Mouse (Mus musculus) spleen, adult 18-20 months (tissue): ENCODE results near the gene Arid3b.

Experiments
- DNase-seq, 2 experiments: peaks; one replicate each; pipeline ENCODE4 v3.0.0; 2022; ENCODE audit warnings: mixed read lengths in 2 of 2

The Arid3b gene

DNA sequence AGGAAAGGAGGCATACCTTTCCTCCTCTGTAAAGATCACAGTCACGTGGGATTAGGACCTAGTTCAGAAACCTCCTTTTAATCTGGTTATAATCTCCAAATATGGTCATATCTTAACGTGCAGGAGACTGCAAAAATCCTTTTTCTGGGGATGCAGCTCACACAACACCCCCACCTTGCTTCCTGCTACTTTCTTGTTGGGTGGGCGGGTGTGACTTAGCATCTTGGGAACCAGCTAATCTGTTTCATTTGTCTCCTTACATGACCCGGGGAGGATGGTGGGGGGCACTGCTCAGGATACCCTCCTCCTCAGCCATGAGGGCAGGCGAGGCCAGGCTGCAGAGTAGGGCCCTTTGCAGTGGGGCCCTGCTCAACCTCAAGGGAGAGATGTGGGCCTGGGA lies 61.6 kb downstream of the Arid3b start:
- DNase-seq = no peak

DNA sequence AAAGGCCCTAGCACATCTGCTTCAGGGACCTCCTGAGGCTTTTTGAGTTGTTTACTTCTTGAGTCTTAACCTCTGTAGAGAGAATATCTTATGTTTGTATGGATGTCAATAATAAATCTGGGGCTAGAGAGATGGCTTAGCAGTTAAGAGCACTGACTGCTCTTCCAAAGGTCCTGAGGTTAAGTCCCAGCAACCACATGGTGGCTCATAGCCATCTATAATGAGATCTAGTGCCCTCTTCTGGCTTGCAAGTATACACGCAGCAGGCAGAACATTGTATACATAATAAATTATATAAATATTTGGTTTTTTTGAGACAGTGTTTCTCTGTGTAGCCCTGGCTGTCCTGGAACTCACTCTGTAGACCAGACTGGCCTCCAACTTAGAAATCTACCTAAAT lies 62.4 kb downstream of the Arid3b start:
- DNase-seq = no peak

DNA sequence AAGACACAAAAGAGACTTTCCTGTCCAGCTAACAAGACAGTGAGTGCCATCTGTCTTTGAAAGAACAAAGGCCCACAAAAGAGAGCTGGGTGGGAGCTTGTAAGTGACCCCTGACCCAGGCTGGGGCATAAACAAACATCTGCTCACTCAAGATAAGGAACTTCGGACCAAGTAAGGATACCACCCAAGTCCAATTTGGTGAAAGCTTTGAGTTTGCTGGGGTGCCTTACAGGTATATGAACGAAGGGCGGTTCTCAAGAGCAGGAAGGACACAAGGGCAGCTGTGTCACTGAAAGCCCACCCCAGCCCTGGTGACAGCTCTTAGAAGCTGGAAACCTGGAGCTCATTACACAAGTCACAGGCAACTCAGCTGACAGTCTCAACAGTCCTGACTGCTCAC lies 62.8 kb downstream of the Arid3b start:
- DNase-seq = no peak

DNA sequence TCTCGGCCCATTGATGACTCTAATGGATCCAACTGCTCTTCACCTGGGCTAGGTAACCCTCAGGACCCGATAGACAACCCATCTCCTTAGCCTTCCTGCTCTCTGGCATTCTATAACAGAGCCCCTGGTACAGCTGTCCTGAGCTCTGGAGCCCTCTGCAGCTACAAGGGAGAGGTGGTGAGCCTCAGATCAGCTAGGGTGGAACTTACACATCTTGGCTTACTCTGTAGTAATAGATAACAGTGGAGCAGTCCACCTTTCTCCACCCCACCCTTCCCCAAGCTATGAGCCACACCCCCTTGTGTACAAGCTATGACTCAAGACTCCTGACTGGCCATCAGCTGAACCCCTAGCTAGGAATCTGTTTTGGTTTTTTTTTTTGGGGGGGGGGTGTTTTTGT lies 65.8 kb downstream of the Arid3b start:
- DNase-seq = no peak

DNA sequence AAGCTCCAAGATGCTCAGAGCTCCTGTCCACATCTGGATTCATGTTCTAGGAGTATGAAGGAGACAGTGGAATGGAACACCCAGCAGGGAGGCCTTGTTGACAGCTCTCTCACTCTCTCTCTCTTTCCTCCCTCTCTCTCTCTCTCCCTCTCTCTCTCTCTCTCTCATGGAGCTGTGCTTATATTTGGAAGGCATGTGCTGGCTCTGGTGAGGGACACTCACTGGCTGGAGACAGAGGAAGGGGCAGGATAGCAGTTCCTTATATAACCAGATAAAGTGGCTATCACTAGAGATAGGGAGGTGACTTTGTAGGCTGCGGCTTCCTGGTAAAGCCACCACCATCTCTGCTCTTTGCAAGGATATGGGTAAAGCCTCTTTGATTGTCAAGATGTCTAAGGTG lies 66.4 kb downstream of the Arid3b start:
- DNase-seq = no peak

DNA sequence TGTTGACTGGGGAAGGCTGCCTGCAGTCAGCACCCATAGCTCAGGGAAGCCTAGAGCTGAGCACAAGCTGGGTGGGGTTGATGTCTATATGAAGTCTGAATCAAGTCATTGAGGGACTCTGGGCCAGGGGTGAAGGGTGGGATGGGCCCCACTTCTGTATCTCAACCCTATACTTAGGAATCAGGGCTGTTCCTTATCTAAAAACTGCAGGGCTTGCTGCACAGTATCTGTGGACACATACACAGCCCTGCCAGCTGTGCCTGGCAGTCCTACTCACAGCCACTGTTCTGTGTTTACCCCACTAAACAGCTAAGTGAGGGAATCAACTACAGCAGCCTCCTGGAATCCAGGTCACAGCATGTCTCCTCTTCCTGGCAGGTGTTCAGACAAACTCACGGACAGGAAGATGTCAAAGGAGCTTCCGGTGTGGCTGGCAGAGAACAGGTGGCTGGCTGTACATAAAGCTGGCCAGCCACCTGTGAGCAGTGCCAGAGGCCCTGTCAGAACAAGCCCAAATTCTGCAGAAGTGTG lies 67.0 kb downstream of the Arid3b start:
- no peak for DNase-seq

DNA sequence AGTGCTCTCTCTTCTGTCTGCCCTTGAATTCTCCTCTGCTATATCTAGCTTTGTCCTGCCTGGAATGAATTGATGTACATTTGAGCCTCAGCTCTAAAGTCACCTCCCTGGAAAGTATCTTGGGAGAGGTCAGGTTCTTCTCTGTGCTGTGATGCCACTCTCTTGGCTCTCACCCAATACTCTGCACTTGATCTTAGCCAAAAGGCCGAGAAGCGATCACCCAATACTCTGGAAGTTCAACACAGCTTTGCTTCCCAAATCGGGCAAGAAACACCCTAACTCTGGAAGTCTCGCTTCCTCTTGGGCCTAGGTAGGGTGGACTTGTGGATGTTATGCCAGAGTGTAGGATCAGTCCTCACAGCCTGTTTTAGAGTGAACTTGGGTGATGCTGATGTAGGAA lies 69.4 kb downstream of the Arid3b start:
- no peak for DNase-seq

DNA sequence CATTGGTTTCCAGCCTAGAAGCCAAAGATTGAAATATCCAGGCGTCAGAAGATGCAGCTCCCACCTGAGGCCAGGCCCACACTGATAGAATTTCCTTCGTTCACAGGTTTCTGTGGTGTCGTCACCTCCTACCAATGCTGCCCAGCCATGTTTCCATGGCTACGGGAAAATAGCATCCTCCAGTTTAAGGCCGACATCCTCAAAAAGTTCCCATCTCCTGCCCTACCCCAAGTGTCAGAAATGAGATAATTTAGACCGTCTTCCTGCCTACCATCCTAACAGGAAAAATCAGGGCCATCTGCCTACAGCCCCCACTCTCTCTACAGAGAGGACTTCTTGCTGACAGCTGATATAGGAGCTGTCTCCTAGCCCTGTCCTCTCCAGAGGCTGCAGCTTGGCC lies 70.2 kb downstream of the Arid3b start:
- DNase-seq = no peak

DNA sequence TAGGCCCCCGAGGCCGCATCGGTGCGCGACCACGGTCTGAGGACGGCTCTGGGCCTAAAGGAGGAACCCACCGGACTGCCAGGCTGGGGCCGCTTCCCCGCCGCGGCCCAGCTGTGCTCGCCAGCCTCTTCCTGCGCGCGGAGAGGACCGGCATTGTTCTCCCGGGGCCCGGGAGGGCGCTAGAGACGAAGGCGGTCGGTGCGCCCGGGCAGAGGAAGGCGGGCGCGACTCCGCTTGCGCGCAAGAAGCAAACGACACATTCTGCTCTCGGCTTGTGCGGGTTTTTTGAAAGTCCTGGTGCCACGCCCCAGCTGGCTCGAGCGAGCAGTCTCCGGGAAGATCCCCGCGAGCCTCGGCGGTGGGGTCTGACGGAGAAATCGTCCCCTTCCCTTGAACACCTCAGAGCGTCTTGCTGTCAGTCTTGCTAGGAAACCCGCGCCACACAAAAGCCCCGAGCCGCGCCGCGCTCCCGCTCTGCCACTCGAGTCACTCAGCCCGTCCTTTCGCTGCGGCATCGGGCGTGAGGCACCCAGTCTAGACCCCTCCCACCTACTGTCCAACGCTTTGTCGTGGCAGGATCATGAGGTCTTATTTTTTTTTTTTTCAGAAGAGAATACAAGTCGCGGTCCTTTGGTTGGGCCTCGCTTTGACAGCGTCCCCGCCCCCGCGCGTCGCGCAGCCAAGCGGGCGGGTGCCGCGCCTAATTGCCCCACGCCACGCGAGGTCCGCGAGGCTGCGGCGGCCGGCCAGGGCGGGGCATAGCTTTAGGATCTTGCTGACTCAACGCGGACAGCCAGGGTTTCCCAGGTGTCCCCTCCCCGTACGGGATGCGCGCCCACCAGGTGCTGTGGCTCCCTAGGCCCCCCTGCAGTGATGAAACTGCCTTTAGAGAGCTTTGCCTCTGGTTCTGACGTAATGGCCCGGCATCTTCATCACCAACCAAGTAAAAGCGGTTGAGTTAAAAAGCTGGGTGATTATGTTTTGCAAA lies 70.9 kb downstream of the Arid3b start, which contains the start of gene Clk3:
TSS of gene Clk3 (minus strand) at position 497 of the 988 bp plus-strand sequence.
- peak; percentile 45 to 56 for DNase-seq

DNA sequence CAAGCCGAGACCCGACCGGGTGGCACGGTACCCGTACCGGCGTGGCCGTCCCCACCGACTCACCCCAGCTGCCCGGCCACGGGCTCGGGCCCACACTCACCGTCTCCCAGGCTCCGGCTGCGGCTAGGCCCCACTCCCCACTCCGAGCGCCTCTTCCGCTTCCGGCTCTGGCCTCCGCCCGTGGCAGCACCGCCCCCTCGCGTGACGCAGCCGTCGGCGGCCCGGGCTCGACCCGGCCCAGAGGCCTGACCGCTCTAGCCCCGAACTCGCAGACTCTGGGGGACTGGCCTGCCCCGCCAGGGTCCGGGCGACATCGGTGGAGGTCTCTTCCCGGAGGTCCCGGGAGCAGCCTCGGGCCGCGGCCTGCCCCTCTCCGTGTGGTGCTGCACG lies 71.6 kb downstream of the Arid3b start:
- DNase-seq = peak; percentile 92 to 95

DNA sequence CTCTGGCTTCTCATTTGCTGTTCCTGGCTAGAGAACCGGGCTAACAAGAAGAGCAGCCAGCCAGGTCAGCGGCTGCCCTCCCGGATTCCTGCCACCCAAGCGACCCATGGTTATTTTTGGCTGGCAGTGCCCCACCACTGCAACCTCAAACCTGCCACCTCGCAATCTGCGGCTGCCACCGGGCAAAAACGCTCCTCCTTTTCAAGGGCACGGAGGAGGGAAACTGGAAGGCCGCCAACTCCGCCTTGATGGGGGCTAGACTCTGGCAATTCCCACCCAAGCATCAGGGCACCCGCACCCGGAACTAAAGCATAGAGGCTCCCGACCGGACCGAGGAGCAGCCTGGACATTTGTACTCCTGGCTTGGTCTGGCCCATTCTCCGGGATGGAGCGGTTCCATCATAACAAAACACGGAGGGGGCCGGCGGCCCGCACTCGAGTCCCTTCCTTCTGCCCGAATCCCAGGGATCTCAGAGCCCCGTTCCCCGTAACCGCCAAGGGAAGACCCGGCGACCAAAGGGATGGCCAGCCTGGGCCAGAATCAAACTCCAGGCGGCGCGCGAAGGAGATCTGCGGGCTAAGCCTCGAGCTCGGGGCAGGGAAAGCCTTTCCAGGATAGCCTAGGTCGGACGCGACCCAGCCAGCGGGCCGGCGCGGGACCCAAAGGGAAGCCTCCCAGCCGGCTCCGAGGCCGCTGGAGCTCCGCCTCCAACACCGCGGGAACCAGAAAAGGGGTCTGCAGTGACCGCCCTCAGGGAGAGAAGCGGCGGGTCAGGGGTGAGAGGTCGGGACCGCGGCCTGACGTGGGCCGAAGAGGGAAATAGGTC lies 72.2 kb downstream of the Arid3b start:
- DNase-seq = peak; percentile 27 to 52

DNA sequence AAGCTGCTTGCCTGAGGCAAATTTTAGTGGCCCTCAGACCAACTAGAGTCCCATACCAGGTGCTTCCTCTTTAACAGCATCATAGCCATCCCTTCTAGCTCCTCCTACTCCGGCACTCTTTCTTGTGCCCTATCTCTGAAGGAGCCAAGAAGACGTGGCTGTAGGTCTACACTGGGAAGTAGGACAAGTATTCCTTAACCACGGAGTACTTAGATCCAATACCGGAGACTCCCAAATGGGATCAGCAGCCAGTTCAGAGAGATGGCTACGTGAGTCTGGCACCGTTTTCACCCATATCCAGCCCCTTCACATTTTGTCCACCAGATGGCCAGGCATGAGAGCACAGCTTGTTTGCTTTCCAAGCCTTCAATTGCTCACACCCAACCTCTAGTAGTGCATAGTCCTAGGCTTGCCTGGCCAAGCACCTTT lies 74.0 kb downstream of the Arid3b start:
- DNase-seq = no peak

DNA sequence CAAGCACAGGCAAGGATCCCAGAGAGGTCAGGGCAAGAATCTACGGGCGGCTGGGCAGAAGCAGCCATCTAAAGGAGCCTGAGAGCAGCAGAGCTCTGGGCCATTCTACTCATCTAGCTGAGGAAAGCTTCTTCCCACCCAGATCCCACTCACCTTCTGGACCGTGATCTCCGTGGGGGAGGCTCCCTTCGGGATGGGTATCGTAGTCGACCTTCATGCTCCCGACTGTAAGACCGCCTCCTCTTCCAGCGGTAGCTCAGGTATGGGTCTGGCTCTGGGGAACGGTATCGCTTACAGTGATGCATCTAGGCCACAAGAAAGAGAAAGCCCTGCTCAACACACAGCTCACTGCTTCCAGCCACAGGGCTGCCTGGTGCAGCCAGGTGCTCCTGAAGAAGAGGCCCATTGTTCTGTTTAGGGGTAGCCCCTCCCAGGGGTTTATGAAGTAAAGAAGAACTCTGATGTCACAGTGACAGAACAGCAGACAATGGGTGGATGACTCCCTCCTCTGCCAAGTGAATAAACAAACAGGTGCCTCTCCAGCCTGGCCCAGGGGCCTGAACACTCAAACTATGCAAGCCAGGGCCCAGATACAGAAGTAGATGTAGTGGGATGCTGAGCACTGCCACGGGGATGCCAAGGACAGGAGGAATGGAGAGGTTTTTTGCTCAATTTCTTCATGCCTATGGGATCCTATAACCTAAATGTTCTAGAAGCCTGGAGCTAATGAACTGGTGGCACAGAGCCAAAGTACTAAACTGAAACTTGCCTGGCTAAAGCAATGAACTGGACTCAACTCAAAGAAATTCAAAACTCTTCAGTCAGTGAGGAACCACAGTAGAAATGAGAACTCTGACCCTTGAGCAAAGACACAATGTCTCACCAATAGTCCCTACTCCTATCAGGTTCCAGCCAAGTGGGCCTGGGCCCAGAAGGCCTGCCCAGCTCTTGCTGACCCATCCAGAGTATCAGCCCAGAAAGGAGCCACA lies 74.7 kb downstream of the Arid3b start:
- DNase-seq = no peak

DNA sequence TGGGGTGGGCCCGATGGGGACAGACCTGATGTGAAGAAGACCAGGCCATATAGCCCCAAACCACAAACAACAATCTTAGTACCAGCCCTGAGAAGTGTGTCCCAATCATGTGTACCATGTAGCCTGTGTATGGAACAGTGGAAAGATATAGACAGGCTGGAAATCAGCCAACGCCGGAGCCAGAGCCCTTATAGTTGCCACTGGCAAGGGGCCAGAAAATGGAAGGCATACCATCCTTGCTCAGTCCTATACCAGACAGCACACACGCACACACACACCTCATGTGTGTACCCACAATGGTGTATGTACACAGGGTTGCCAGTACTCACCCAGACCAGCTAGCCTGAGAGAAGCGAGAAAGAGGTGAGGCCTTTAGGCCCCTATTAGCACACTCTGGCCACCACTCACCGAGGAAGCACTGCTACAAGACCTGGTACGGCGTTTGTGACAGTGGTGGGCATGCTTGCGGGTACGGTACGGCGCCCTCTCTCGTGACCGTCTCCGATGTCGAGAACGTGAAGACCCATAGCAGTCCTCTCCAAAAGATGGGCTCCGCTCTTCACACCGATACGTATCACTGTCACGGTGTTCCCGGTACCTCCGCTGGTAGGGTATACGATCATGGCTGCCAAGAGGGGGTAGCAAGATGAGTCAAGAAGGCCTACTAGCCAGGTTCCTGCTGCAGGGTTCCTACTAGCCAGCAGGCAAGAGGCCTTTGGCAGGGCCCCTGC lies 76.0 kb downstream of the Arid3b start:
- no peak for DNase-seq

DNA sequence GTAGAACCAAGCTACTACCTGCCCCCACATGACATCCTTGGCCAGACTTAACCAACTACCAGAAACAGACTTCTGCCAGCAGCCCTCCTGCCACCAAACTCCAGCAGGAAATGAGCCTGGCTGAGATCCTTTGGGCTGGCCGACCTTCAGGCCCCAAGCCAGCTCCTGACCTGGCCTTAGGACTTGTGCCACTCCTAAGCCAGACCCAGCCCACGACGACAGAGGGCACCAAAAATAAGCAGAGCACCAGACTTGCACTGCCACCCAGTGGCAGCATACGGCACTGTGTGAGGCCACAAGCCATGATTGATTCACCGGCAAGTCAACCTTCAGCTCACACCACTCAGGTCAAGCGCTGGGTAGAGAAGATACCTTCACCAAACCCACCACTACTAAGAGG lies 77.3 kb downstream of the Arid3b start:
- peak; percentile 47 to 72 for DNase-seq

DNA sequence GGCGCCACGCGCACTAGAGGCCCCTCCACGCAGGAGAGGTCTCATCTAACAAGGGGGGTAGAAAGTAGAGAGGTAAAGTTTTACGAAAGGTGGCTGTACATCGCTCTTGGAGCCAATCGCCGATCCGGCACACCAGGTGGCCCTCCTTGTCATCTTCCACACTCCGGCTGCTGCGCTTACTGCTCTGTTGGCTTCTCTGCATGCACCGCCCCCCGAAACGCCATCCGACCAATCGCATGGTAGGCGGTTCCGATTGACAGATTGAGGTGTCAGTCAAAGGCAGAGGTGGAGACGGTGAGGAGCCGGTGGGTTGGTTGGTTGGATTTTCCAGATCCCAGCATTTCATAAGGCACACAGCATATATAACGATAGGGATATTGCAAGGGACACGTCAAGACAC lies 78.1 kb downstream of the Arid3b start:
- DNase-seq = no peak

DNA sequence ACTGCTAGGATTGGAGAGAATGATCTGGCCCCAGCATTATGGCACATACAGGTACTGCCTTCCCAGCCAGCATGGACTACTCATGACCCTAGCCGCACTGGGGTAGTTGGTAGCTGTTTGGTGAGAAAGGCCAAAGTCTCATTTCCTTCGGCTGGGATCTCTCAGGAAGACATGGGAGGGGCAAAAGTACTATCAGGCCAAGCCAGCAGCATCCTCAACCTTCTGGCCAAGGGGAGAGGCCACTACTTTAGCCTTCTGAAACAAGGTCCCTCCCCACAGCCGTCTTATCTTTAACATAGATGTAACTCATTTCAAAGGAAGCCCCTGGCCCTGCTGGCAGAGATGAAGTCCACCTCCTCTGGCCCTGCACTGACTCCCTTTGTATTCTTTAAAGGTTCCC lies 79.0 kb downstream of the Arid3b start:
- no peak for DNase-seq

DNA sequence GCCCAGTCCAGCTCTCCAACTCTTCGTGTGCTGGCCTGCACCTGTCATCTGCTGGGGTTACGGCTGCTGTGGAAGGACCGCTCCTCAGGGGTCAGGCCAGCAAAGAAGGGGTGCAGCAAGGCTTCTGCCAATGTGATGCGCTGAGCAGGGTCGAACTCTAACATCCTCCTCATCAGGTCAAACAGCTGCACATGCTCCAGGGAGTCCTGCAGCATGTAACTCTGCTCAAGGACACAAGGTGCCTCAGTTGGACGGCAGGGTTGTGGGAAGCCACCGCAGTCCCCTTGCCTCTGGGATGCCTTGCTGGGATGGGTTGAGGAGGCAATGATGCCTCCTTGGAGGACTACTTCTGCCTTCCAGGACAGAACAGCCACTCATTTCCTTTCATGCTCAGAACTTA lies 85.7 kb downstream of the Arid3b start:
- no peak for DNase-seq

DNA sequence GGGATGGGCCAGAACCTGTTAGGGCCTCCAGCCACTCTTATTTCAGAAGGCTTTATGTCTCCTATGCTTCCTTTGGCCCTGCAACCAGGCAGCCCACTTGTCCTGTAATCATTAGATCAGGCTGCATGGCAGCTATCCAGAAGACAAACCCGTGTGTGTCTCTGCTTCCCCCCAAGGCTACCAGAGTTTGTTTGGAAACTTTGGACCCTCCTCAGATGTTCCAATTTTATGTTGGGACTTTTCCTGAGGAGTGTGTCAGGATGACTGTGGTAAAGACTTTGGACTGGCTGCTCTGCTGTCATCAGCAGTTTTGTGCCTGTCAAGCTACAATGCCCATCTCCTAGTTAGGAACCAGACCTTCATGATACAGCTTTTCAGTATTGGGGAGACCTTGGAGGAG lies 87.8 kb downstream of the Arid3b start:
- DNase-seq = no peak

DNA sequence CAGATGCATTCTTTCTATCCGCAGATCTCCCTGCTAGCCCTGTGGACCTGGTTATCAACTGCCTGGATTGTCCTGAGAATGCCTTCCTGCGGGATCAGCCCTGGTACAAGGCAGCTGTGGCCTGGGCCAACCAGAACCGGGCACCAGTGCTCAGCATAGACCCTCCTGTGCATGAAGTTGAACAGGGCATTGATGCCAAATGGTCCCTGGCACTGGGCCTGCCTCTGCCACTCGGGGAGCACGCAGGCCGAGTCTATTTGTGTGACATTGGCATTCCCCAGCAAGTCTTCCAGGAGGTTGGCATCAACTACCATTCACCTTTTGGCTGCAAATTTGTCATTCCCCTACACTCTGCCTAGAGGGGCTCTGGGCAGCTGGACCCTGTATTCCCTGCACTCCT lies 88.5 kb downstream of the Arid3b start:
- no peak for DNase-seq

DNA sequence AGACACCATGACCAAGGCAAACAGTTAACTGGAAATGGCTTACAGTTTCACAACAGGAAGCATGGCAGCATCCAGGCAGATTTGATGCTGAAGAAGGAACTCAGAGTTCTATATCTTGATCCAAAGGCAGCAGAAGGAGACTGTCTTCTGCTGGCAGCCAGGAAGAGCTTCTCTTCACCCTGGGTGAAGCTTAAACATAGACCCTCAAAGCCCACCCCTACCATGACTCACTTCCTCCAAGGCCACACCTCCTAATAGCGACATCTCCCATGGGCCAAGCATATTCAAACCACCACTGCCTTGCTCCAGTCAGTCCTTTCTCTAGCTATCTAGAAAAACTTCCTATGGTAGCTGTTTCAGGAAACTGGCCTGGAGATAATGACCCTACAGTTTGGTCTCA lies 89.5 kb downstream of the Arid3b start:
- DNase-seq = no peak
